Mouse (Mus musculus): ENCODE data around the gene Btbd9.

DNA sequence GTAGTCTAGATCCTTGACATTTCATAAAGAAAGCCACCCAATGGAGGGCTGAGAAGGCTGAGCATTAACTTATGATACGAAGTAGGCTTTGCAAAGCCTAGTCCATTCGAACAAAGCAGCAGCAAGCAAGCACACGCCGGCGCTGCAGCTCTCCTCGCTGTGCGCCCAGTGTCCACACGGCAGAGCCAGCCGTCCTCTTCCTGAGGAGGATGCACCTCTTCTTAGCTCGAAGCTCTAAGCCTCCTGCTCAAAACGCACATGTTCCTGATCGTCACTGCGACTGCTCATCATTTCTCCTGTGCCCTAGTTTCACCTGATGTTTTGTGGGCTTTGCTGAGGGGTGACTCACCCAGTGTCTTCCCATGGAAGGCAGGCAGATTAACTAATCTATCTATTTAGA lies 268.0 kb downstream of the Btbd9 start:
- TF ChIP-seq CTCF (IDR thresholded peaks at IDR 0.05; ENCODE audit: control insufficient read depth, insufficient read depth, insufficient read length) (no peak), MAX (IDR thresholded peaks at IDR 0.05) (no peak), MYOG (IDR thresholded peaks at IDR 0.05; ENCODE audit: control insufficient read depth, extremely low read depth, insufficient read length) (no peak), CEBPB (IDR thresholded peaks at IDR 0.05; ENCODE audit: low read depth) (no peak), USF1 (IDR thresholded peaks at IDR 0.05; ENCODE audit: low read depth) (no peak), FOSL1 (IDR thresholded peaks at IDR 0.05; ENCODE audit: insufficient read depth, low read length, poor library complexity, severe bottlenecking) (no peak)

All from C2C12 (cell line).